Mouse (Mus musculus) small intestine, adult 2 months (tissue): ENCODE results near the gene Osgin1. TPM values are rescaled to one million over a fixed set of nuclear protein-coding genes. Genes with fewer than 3 reads are reported as not detected.

Experiments
- H3K27ac ChIP-seq: fragments of 200-500 bp; 2 replicates; pipeline ENCODE4 v1.5.1; 2012; ENCODE audit warnings: low read depth, low read length, control low read depth, inconsistent platforms; ENCODE audit not compliant: insufficient read depth
- H3K27me3 ChIP-seq: fragments of 200-500 bp; 2 replicates; pipeline ENCODE4 v1.6.1; 2012; ENCODE audit warnings: mild to moderate bottlenecking, moderate library complexity, low read length, inconsistent platforms; ENCODE audit not compliant: control insufficient read depth, insufficient read depth
- H3K36me3 ChIP-seq: fragments of 200-500 bp; 2 replicates; pipeline ENCODE4 v1.6.1; 2012; ENCODE audit warnings: mild to moderate bottlenecking, low read length, control low read depth, inconsistent platforms; ENCODE audit not compliant: control insufficient read depth, insufficient read depth
- H3K4me1 ChIP-seq: fragments of 200-500 bp; 2 replicates; pipeline ENCODE4 v1.6.1; 2012; ENCODE audit warnings: low read length, inconsistent platforms, mixed read lengths; ENCODE audit not compliant: control insufficient read depth, insufficient read depth, insufficient read length
- H3K4me3 ChIP-seq: fragments of 200-500 bp; 2 replicates; pipeline ENCODE4 v1.5.1; 2012; ENCODE audit warnings: low read depth, mild to moderate bottlenecking, control low read depth, inconsistent platforms, low read length, moderate library complexity
- CTCF ChIP-seq: fragments of 200-500 bp; IDR thresholded peaks from 2 replicates; pipeline ENCODE4 v1.5.1; 2012; ENCODE audit warnings: low read depth, mild to moderate bottlenecking, control low read depth, inconsistent platforms, low read length, moderate library complexity, mixed read lengths; ENCODE audit not compliant: insufficient replicate concordance, insufficient read length; ENCODE audit errors: extremely low read depth
- POLR2A ChIP-seq: fragments of 200-500 bp; IDR thresholded peaks from 2 replicates; pipeline ENCODE4 v1.6.1; 2012; ENCODE audit warnings: low read depth, mild to moderate bottlenecking, control low read depth, inconsistent platforms, low read length, moderate library complexity
- WGBS: fragments of 180-500 bp; shearing (Covaris S2); methylation state at CpG from one replicate; pipeline ENCODE4 v1.1.7; 2018; 5-methylcytosine and 5-hydroxymethylcytosine counted together
- polyA plus RNA-seq: library from polyadenylated mRNA; depleted of rRNA; stranded (reverse); fragments of >200 nt; gene quantifications from 2 replicates; pipeline ENCODE4 v1.2.3, GENCODE M21; 2012

The Osgin1 gene
- polyA plus RNA-seq, 1 experiment, result 306 TPM

GRCm38 (mm10) chr8:119395072-119395950, 38.6 kb upstream of the Osgin1 start:
- WGBS, result 3% methylated on average over 79 of the region's 83 CpGs
- H3K27ac ChIP-seq, result peak overlapping the region; percentile 53; the same call in 1 of the 2 replicates
- peaks cover 22% of the 10 kb centered on the region for H3K4me1 ChIP-seq
- peak overlapping the region; percentile 89 for H3K4me3 ChIP-seq
- no peaks in the 10 kb centered on the region for H3K36me3 ChIP-seq
- no peak for TF ChIP-seq POLR2A
- TF ChIP-seq CTCF, result no peak
- H3K27me3 ChIP-seq, result no peaks in the 10 kb centered on the region

- TF ChIP-seq CTCF (no peak), POLR2A (no peak)
- H3K4me3 ChIP-seq, result no peak overlapping the region
- H3K27me3 ChIP-seq, result no peaks in the 10 kb centered on the region
- 80% methylated on average over 9 of the region's 9 CpGs for WGBS
- H3K4me1 ChIP-seq, result peaks cover 22% of the 10 kb centered on the region
- H3K27ac ChIP-seq, result no peak overlapping the region
- H3K36me3 ChIP-seq, result 0 out of 2 replicates have a peak, but pooled peaks cover 5% of the 10 kb centered on the region
Measured at GRCm38 (mm10) chr8:119398558-119398957, 35.4 kb upstream of the Osgin1 start.

- H3K27ac ChIP-seq, result no peak overlapping the region
- 49% methylated on average over 6 of the region's 6 CpGs for WGBS
- H3K4me3 ChIP-seq, result no peak overlapping the region
- peaks cover 5% of the 10 kb centered on the region; the same call in 1 of the 2 replicates for H3K36me3 ChIP-seq
- TF ChIP-seq CTCF (no peak), POLR2A (no peak)
- peaks cover 18% of the 10 kb centered on the region for H3K4me1 ChIP-seq
- no peaks in the 10 kb centered on the region for H3K27me3 ChIP-seq
Measured at GRCm38 (mm10) chr8:119399255-119399654, 34.7 kb upstream of the Osgin1 start.

GRCm38 (mm10) chr8:119400122-119400671, 33.7 kb upstream of the Osgin1 start:
- H3K27ac ChIP-seq, result peak overlapping the region; percentile 72
- peaks cover 16% of the 10 kb centered on the region for H3K4me1 ChIP-seq
- TF ChIP-seq CTCF (no peak), POLR2A (no peak)
- WGBS, result 28% methylated on average over 9 of the region's 9 CpGs
- H3K4me3 ChIP-seq, result no peak overlapping the region; the same call in 1 of the 2 replicates
- H3K36me3 ChIP-seq, result peaks cover 6% of the 10 kb centered on the region; the same call in 1 of the 2 replicates
- H3K27me3 ChIP-seq, result no peaks in the 10 kb centered on the region

- WGBS, result 42% methylated on average over 3 of the region's 3 CpGs
- TF ChIP-seq POLR2A, result no peak
- no peak for TF ChIP-seq CTCF
- Histone ChIP-seq H3K27ac (no peak overlapping the region), H3K4me1 (peaks cover 11% of the 10 kb centered on the region; the same call in 1 of the 2 replicates), H3K4me3 (no peak overlapping the region), H3K36me3 (peaks cover 6% of the 10 kb centered on the region; the same call in 1 of the 2 replicates), H3K27me3 (no peaks in the 10 kb centered on the region)
Measured at GRCm38 (mm10) chr8:119400904-119401303, 33.0 kb upstream of the Osgin1 start.

- WGBS, result 83% methylated on average over 10 of the region's 10 CpGs
- no peak overlapping the region for H3K4me3 ChIP-seq
- H3K27me3 ChIP-seq, result no peaks in the 10 kb centered on the region
- no peak overlapping the region for H3K27ac ChIP-seq
- H3K4me1 ChIP-seq, result peaks cover 11% of the 10 kb centered on the region; the same call in 1 of the 2 replicates
- TF ChIP-seq CTCF, result no peak
- no peak for TF ChIP-seq POLR2A
- peaks cover 15% of the 10 kb centered on the region for H3K36me3 ChIP-seq
Measured at GRCm38 (mm10) chr8:119403912-119404311, 30.0 kb upstream of the Osgin1 start.

GRCm38 (mm10) chr8:119404648-119405047, 29.3 kb upstream of the Osgin1 start:
- Histone ChIP-seq H3K4me3 (no peak overlapping the region), H3K27me3 (no peaks in the 10 kb centered on the region), H3K27ac (no peak overlapping the region), H3K36me3 (peaks cover 22% of the 10 kb centered on the region), H3K4me1 (peaks cover 6% of the 10 kb centered on the region; the same call in 1 of the 2 replicates)
- 92% methylated on average over 5 of the region's 5 CpGs for WGBS
- TF ChIP-seq POLR2A (no peak), CTCF (no peak)
